Mouse (Mus musculus): ENCODE results near the gene Wfdc9.
A peak's percentile ranks its signal among the peaks of the same experiment; 100 is the strongest.

The Wfdc9 gene

GRCm38 (mm10) chr2:164615386-164615785 is 41.0 kb downstream of the Wfdc9 start:
- no peak for DNase-seq

GRCm38 (mm10) chr2:164613471-164613870 is 42.9 kb downstream of the Wfdc9 start, which contains the start of the genes Wfdc6b and Wfdc8:
Wfdc6b (plus strand) TSS chr2:164613522.
Wfdc8 (minus strand) TSS chr2:164613626.
- DNase-seq = peak; percentile 69 to 75

- DNase-seq = no peak
These were observed 47.6 kb downstream of the Wfdc9 start for GRCm38 (mm10) chr2:164608781-164609180.

GRCm38 (mm10) chr2:164604411-164604810 is 52.0 kb downstream of the Wfdc9 start:
- DNase-seq = no peak

GRCm38 (mm10) chr2:164603482-164603881 is 52.9 kb downstream of the Wfdc9 start:
- DNase-seq = no peak

GRCm38 (mm10) chr2:164600179-164600578 is 56.2 kb downstream of the Wfdc9 start:
- DNase-seq = no peak
